Mouse (Mus musculus) kidney, postnatal 14 days (tissue): ENCODE results near the gene Tas1r1.
"Not testable (repeated sequence)": the region's sequence is repeated elsewhere in the genome, so short reads cannot be mapped to it uniquely, and the experiment has no call there.

ENCODE experiments used
- DNase-seq: peaks from one replicate; pipeline ENCODE4 v3.0.0; 2022; ENCODE audit warnings: mixed read lengths

Gene Tas1r1

GRCm38 (mm10) chr4:152041924-152042641 lies 3.7 kb upstream of the Tas1r1 start:
- DNase-seq, result no peak

- DNase-seq, result no peak
Observed at GRCm38 (mm10) chr4:152039831-152040310, 1.5 kb upstream of the Tas1r1 start.

GRCm38 (mm10) chr4:152038985-152039830 lies 840 bp upstream of the Tas1r1 start, which contains the start of gene Nol9:
Gene Nol9 (plus strand): TSS chr4:152039321.
- peak; percentile 94 for DNase-seq

GRCm38 (mm10) chr4:152036464-152036863 lies 1.9 kb downstream of the Tas1r1 start:
- DNase-seq, result not testable (repeated sequence)

GRCm38 (mm10) chr4:152032922-152033321 lies 5.4 kb downstream of the Tas1r1 start:
- no peak for DNase-seq

GRCm38 (mm10) chr4:152029997-152030396 lies 8.4 kb downstream of the Tas1r1 start:
- DNase-seq, result no peak

GRCm38 (mm10) chr4:152029087-152029486 lies 9.3 kb downstream of the Tas1r1 start:
- no peak for DNase-seq

GRCm38 (mm10) chr4:152028456-152028855 lies 9.9 kb downstream of the Tas1r1 start:
- DNase-seq, result no peak

GRCm38 (mm10) chr4:152027524-152027923 lies 10.8 kb downstream of the Tas1r1 start, which contains the start of gene Zbtb48:
Gene Zbtb48 (minus strand): TSS chr4:152027671.
- DNase-seq, result peak; percentile 99

GRCm38 (mm10) chr4:152026751-152027508 lies 11.4 kb downstream of the Tas1r1 start:
- no peak for DNase-seq

- no peak for DNase-seq
Observed at GRCm38 (mm10) chr4:152024525-152024924, 13.8 kb downstream of the Tas1r1 start.

- no peak for DNase-seq
Observed at GRCm38 (mm10) chr4:152022506-152022905, 15.9 kb downstream of the Tas1r1 start.

GRCm38 (mm10) chr4:152021568-152022097 lies 16.7 kb downstream of the Tas1r1 start:
- DNase-seq, result no peak

- no peak for DNase-seq
Observed at GRCm38 (mm10) chr4:152020024-152020423, 18.3 kb downstream of the Tas1r1 start.

GRCm38 (mm10) chr4:152019073-152019472 lies 19.3 kb downstream of the Tas1r1 start:
- DNase-seq, result no peak

GRCm38 (mm10) chr4:152013036-152013813 lies 25.1 kb downstream of the Tas1r1 start:
- DNase-seq, result peak; percentile 66

- no peak for DNase-seq
Observed at GRCm38 (mm10) chr4:152012109-152012508, 26.3 kb downstream of the Tas1r1 start.

GRCm38 (mm10) chr4:152011171-152011760 lies 27.1 kb downstream of the Tas1r1 start:
- DNase-seq, result no peak

GRCm38 (mm10) chr4:152010707-152011134 lies 27.6 kb downstream of the Tas1r1 start:
- DNase-seq, result no peak

- peak; percentile 51 for DNase-seq
Observed at GRCm38 (mm10) chr4:152010091-152010706, 28.2 kb downstream of the Tas1r1 start.
